Comparison of ENCODE assay signal across 9 mouse cellular contexts in genomic region chr11:69369990-69370816, GRCm38 (mm10). TPM values are rescaled to one million over a fixed set of nuclear protein-coding genes. Genes with fewer than 3 reads are reported as not detected.
DNase-seq lines count a peak whose midpoint lies in the region; ATAC-seq lines count a peak whose summit lies in the region.
"Had no signal": no experiment of that assay in that cellular context is flagged by ENCODE, and none has a peak within 500 bp of the region (broad histone marks: within the 10 kb centered on the region; RNA-seq: fewer than 3 reads in every experiment).

No protein-coding gene starts in this region.

- no peaks in the 10 kb centered on the region for H3K27me3 ChIP-seq in forebrain, embryonic 16.5 days (replicated peaks; ENCODE audit: control insufficient read depth, insufficient read depth, low read length)
- peaks cover 65% of the 10 kb centered on the region for H3K27me3 ChIP-seq in liver, embryonic 15.5 days

- H3K4me2 ChIP-seq in forebrain, embryonic 16.5 days (ENCODE audit: low read length), result peak overlapping the region; percentile 98
- H3K4me2 ChIP-seq in liver, embryonic 15.5 days, result peak overlapping the region; percentile 95

- peak; percentile 49 for DNase-seq in embryo, embryonic 10.5 days (ENCODE audit: low spot score)
- DNase-seq in embryo, embryonic 10 days (ENCODE audit: low spot score), result no peak
- DNase-seq in 3T3-L1 (ENCODE audit: low read depth, low spot score), result peak; percentile 44
- no peak for DNase-seq in right cerebral cortex, postnatal 25 days
- no peak for DNase-seq in left cerebral cortex, adult 11 months (ENCODE audit: low spot score)
- DNase-seq: kidney, adult 18-20 months had no signal

- no peaks in the 10 kb centered on the region for H3K36me3 ChIP-seq in forebrain, embryonic 16.5 days (ENCODE audit: control insufficient read depth, insufficient read depth)
- 0 out of 2 replicates have a peak, but pooled peaks cover 3% of the 10 kb centered on the region for H3K36me3 ChIP-seq in liver, embryonic 15.5 days (replicated peaks)

- 15% methylated on average over 2 of the region's 2 CpGs for WGBS in forebrain, embryonic 16.5 days
- 39% methylated on average over 2 of the region's 2 CpGs for WGBS in liver, embryonic 15.5 days (ENCODE audit: insufficient replicate concordance)

- no peaks in the 10 kb centered on the region for H3K9me3 ChIP-seq in forebrain, embryonic 16.5 days (ENCODE audit: control insufficient read depth, low read length)
- H3K9me3 ChIP-seq in liver, embryonic 15.5 days (replicated peaks), result no peaks in the 10 kb centered on the region

- ATAC-seq in forebrain, embryonic 16.5 days, result no peak
- no peak for ATAC-seq in liver, embryonic 15.5 days (ENCODE audit: insufficient read depth)
- ATAC-seq in cerebellum, adult (ENCODE audit: insufficient number of reproducible peaks, low FRiP score, low TSS enrichment), result no peak

- peaks cover 36% of the 10 kb centered on the region for H3K4me1 ChIP-seq in forebrain, embryonic 16.5 days (replicated peaks; ENCODE audit: control insufficient read depth, insufficient read depth, low read length)
- H3K4me1 ChIP-seq in liver, embryonic 15.5 days (replicated peaks), result peaks cover 84% of the 10 kb centered on the region

- peak overlapping the region; percentile 100 for H3K27ac ChIP-seq in forebrain, embryonic 16.5 days (ENCODE audit: low read length)
- peak overlapping the region; percentile 95 for H3K27ac ChIP-seq in liver, embryonic 15.5 days (replicated peaks)

- peak overlapping the region; percentile 99 for H3K9ac ChIP-seq in forebrain, embryonic 16.5 days (replicated peaks; ENCODE audit: low read depth, low read length)
- no peak overlapping the region for H3K9ac ChIP-seq in liver, embryonic 15.5 days

- peak overlapping the region; percentile 67 for H3K4me3 ChIP-seq in forebrain, embryonic 16.5 days (replicated peaks; ENCODE audit: low read length)
- peak overlapping the region; percentile 76; the same call in 1 of the 2 replicates for H3K4me3 ChIP-seq in liver, embryonic 15.5 days (replicated peaks)

RNA-seq across cellular contexts. Expression of gene Chd3, which starts 1.0 kb away (rescaled TPM):
- polyA plus RNA-seq in forebrain, embryonic 16.5 days (2015; fragmentation: Nextera tagmentation; extraction: Ambion mirVana), result 132 and 146 TPM in 2 replicates
- 3.4 and 5.8 TPM in 2 replicates for polyA plus RNA-seq in liver, embryonic 15.5 days (2015; fragmentation: Nextera tagmentation; extraction: Ambion mirVana)

RNA-seq across cellular contexts. Expression of gene Naa38, which starts 25.1 kb away (rescaled TPM):
- 79.2 and 86.1 TPM in 2 replicates for polyA plus RNA-seq in forebrain, embryonic 16.5 days (2015; fragmentation: Nextera tagmentation; extraction: Ambion mirVana)
- 77.2 and 88.0 TPM in 2 replicates for polyA plus RNA-seq in liver, embryonic 15.5 days (2015; fragmentation: Nextera tagmentation; extraction: Ambion mirVana)

RNA-seq across cellular contexts. Expression of gene Cyb5d1, which starts 25.2 kb away (rescaled TPM):
- 42.5 and 44.2 TPM in 2 replicates for polyA plus RNA-seq in forebrain, embryonic 16.5 days (2015; fragmentation: Nextera tagmentation; extraction: Ambion mirVana)
- polyA plus RNA-seq in liver, embryonic 15.5 days (2015; fragmentation: Nextera tagmentation; extraction: Ambion mirVana), result 9.6 and 11.0 TPM in 2 replicates

RNA-seq across cellular contexts. Expression of gene Tmem88, which starts 27.8 kb away (rescaled TPM):
- polyA plus RNA-seq in forebrain, embryonic 16.5 days (2015; fragmentation: Nextera tagmentation; extraction: Ambion mirVana), result 5.9 and 6.2 TPM in 2 replicates
- polyA plus RNA-seq in liver, embryonic 15.5 days (2015; fragmentation: Nextera tagmentation; extraction: Ambion mirVana), result 6.6 and 7.1 TPM in 2 replicates

RNA-seq across cellular contexts. Expression of gene Rnf227, which starts 29.9 kb away (rescaled TPM):
- 109 and 144 TPM in 2 replicates for polyA plus RNA-seq in forebrain, embryonic 16.5 days (2015; fragmentation: Nextera tagmentation; extraction: Ambion mirVana)
- 0.97 and 1.3 TPM in 2 replicates for polyA plus RNA-seq in liver, embryonic 15.5 days (2015; fragmentation: Nextera tagmentation; extraction: Ambion mirVana)

Comparison
In these comparisons a context has a peak if more than half of its experiments do, and no peak if none do; other contexts are left out.
1. DNase-seq: peak in embryo, embryonic 10.5 days (single experiment) and 3T3-L1 (single experiment); none in embryo, embryonic 10 days (single experiment), right cerebral cortex, postnatal 25 days (single experiment) and left cerebral cortex, adult 11 months (single experiment).
2. RNA of gene Chd3, which starts 1.0 kb away (polyA plus RNA-seq): 132 to 146 TPM in forebrain, embryonic 16.5 days; 3.4 to 5.8 TPM in liver, embryonic 15.5 days; every median in the first group is over 10 times any median in the second.